Mouse (Mus musculus) brain, embryonic 14.5 days (tissue): ENCODE results near the gene Morn3.

ENCODE experiments used
- CTCF ChIP-seq: fragments of 200-500 bp; IDR thresholded peaks from 2 replicates; pipeline ENCODE4 v1.5.1; 2012; ENCODE audit warnings: inconsistent platforms, mild to moderate bottlenecking, moderate library complexity, borderline replicate concordance; ENCODE audit not compliant: insufficient read depth, insufficient read length; ENCODE audit errors: extremely low read depth
- POLR2A ChIP-seq: fragments of 200-500 bp; IDR thresholded peaks from 2 replicates; pipeline ENCODE4 v1.6.1; 2012; ENCODE audit warnings: mild to moderate bottlenecking, inconsistent platforms, borderline replicate concordance; ENCODE audit not compliant: poor library complexity, insufficient read depth, insufficient read length, severe bottlenecking; ENCODE audit errors: extremely low read depth

DNA sequence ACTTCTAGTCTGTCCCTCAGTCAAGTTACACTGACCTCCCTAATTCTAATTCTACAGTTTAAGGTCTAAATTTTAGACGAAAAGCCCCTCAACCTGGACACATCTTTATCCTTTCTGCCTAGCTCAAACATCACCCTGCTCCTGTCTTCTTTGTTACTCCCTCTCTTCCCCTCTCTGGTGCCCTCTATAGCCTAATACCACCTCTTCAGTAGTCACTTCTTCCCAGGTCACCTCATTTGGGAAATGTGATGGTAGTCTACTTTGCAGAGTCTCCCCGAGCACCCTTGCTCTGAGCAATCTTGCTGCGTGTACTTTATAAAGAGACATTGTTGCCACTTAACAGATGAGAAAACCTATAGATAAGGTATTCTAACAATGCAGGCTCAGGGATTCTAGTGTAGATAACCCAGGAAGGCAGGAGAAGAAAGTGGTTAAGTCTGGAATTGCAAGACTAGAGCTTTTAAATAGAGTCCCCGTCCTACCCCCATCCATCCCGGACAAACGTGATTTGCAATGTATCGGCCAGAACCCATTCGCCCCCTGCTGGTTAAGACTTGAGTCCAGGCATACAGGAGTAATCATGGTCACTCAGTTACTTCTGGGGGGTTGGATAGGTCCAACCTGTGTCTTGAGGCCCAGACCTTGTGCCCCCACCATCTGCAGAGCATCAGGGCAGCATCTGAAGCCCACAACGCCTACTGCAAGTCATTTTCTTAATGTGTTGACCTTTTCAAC lies 1.1 kb downstream of the Morn3 start:
- TF ChIP-seq CTCF = peak; percentile 70
- TF ChIP-seq POLR2A = no peak
